Mouse (Mus musculus): Measurements from ENCODE around the gene Avpr1b. TPM values are rescaled to one million over a fixed set of nuclear protein-coding genes. Genes with fewer than 3 reads are reported as not detected.
"Not testable (repeated sequence)": the region's sequence is repeated elsewhere in the genome, so short reads cannot be mapped to it uniquely, and the experiment has no call there.

Gene Avpr1b
- not detected in 2 replicates for polyA plus RNA-seq (2012)

DNA sequence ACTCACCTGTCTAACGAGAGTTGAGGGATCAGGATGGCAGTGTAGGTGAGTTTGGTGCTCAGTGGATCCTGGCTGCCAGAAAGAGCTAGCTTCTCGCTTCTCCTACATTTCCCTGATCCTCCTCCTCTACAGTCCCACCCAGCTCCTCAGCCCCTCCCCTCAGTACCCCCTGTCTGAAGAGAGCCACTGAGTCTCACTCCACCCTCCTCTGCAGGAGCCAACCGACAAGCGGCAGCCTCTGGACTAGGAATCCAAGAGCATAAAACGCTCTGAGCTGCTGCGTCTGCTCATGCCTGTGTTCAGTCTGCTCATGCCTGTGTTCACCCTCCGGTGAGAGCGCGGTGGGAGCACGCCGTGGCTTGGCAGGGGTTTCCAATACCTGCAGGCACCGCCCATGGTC lies at the start of gene Avpr1b:
Gene Avpr1b, plus strand, starts transcription at position 335 of the 400 bp plus-strand sequence.
- H3K9me3 ChIP-seq (ENCODE audit: control insufficient read depth, low read length), result no peaks in the 10 kb centered on the region
- H3K4me3 ChIP-seq (replicated peaks), result no peak within 1 kb of the TSS
- TF ChIP-seq GATA1 (IDR thresholded peaks at IDR 0.05; ENCODE audit: low read length), result no peak
- no peak for TF ChIP-seq TAL1 (IDR thresholded peaks at IDR 0.05; ENCODE audit: low read length)
- H3K27me3 ChIP-seq (ENCODE audit: control insufficient read depth), result peaks cover 33% of the 10 kb centered on the region
- no peaks in the 10 kb centered on the region for H3K36me3 ChIP-seq (ENCODE audit: control insufficient read depth)
- no peaks in the 10 kb centered on the region for H3K4me1 ChIP-seq (ENCODE audit: control insufficient read depth)

- TF ChIP-seq GATA1 (IDR thresholded peaks at IDR 0.05; ENCODE audit: low read length) (no peak), TAL1 (IDR thresholded peaks at IDR 0.05; ENCODE audit: low read length) (no peak)
- no peaks in the 10 kb centered on the region for H3K36me3 ChIP-seq (ENCODE audit: control insufficient read depth)
- no peaks in the 10 kb centered on the region for H3K9me3 ChIP-seq (ENCODE audit: control insufficient read depth, low read length)
- H3K4me3 ChIP-seq (replicated peaks), result no peak overlapping the region
- H3K27me3 ChIP-seq (ENCODE audit: control insufficient read depth), result no peaks in the 10 kb centered on the region
- H3K4me1 ChIP-seq (ENCODE audit: control insufficient read depth), result no peaks in the 10 kb centered on the region
These were observed 47.1 kb upstream of the Avpr1b start for GRCm38 (mm10) chr1:131551956-131552355.

DNA sequence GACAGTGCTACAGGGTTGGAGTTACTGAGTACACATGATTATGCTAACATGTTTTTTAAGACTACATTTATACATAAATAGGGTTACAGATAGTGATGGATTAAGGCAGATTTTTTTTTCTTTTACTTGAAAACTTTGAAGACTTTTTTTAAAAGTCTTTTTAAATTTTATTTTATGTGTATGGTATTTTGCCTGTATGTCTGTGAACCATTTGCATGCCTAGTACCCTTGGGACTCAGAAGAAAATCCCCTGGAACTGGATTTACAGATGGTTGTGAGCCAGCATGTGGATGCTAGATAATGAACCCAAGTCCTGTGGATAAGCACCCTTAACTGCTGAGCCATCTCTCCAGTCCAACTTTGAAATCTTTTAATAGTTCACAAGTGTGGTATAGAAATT lies 45.6 kb upstream of the Avpr1b start:
- H3K4me1 ChIP-seq (ENCODE audit: control insufficient read depth), result no peaks in the 10 kb centered on the region
- no peaks in the 10 kb centered on the region for H3K9me3 ChIP-seq (ENCODE audit: control insufficient read depth, low read length)
- no peaks in the 10 kb centered on the region for H3K36me3 ChIP-seq (ENCODE audit: control insufficient read depth)
- H3K4me3 ChIP-seq (replicated peaks), result no peak overlapping the region
- no peaks in the 10 kb centered on the region for H3K27me3 ChIP-seq (ENCODE audit: control insufficient read depth)
- TF ChIP-seq TAL1 (IDR thresholded peaks at IDR 0.05; ENCODE audit: low read length) (no peak), GATA1 (IDR thresholded peaks at IDR 0.05; ENCODE audit: low read length) (no peak)

DNA sequence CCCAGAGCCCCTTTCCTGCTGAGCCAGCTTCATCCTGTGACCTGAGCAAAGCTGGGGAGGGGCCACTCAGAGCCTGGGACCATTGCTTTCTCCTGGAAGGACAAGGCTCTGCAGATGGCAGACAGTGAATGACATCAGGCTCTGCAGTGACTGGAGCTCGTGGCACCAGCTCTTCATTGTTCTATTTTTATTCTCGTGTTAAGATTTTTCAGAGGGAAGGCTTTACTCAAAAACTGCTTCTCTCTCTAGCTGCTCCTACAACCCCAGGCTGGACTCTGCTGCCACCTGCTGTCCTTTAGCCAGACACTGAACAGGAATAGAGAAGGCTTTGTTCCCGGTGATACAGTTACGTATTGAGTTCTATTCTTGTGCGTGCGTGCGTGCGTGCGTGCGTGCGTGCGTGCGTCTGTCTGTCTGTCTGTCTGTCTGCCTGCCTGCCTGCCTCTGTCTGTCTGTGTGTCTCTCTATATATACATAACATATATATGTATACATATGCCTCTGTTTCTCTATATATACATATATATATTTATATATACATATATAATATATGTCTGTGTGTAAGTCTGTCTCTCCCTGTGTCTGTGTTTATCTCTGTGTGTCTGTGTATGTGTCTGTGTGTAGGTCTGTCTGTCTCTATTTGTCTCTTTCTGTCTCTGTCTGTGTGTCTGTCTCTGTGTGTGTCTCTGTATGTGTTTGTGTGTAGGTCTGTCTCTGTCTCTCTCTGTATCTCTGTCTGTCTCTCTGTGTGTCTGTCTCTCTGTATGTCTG lies 43.8 kb upstream of the Avpr1b start:
- no peaks in the 10 kb centered on the region for H3K4me1 ChIP-seq (ENCODE audit: control insufficient read depth)
- TF ChIP-seq TAL1 (IDR thresholded peaks at IDR 0.05; ENCODE audit: low read length) (no peak), GATA1 (IDR thresholded peaks at IDR 0.05; ENCODE audit: low read length) (no peak)
- H3K9me3 ChIP-seq (ENCODE audit: control insufficient read depth, low read length), result no peaks in the 10 kb centered on the region
- no peak overlapping the region for H3K4me3 ChIP-seq (replicated peaks)
- no peaks in the 10 kb centered on the region for H3K27me3 ChIP-seq (ENCODE audit: control insufficient read depth)
- no peaks in the 10 kb centered on the region for H3K36me3 ChIP-seq (ENCODE audit: control insufficient read depth)

- H3K36me3 ChIP-seq (ENCODE audit: control insufficient read depth), result no peaks in the 10 kb centered on the region
- TF ChIP-seq GATA1 (IDR thresholded peaks at IDR 0.05; ENCODE audit: low read length) (no peak), TAL1 (IDR thresholded peaks at IDR 0.05; ENCODE audit: low read length) (no peak)
- H3K4me3 ChIP-seq (replicated peaks), result no peak overlapping the region
These were observed 38.5 kb upstream of the Avpr1b start for GRCm38 (mm10) chr1:131560500-131560899.

DNA sequence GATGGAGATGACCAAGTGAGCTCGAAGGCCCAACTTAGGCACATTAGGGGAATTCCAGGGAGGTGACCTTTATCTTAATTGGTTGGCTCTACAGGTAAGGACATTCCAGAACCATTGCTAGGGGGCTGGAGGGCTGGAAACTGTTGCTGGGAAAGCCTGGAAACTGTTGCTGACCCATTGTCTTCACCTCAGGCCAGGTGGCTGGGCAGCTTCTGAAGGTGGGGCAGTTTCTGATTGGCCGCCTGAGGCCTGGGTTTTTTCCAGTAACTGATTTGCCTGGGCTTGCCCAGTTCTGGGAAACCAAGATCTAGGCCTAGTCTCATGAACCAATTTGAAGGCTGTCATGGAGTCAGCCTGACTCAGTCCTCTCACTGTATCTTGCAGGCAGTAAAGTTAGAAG lies 37.0 kb upstream of the Avpr1b start:
- no peak for TF ChIP-seq TAL1 (IDR thresholded peaks at IDR 0.05; ENCODE audit: low read length)
- TF ChIP-seq GATA1 (IDR thresholded peaks at IDR 0.05; ENCODE audit: low read length), result no peak
- Histone ChIP-seq H3K27me3 (ENCODE audit: control insufficient read depth) (no peaks in the 10 kb centered on the region), H3K9me3 (ENCODE audit: control insufficient read depth, low read length) (no peaks in the 10 kb centered on the region), H3K4me3 (replicated peaks) (no peak overlapping the region), H3K36me3 (ENCODE audit: control insufficient read depth) (no peaks in the 10 kb centered on the region), H3K4me1 (ENCODE audit: control insufficient read depth) (no peaks in the 10 kb centered on the region)

More at GRCm38 (mm10) chr1:131560500-131560899, 38.5 kb upstream of the Avpr1b start:
- Histone ChIP-seq H3K27me3 (ENCODE audit: control insufficient read depth) (no peaks in the 10 kb centered on the region), H3K4me1 (ENCODE audit: control insufficient read depth) (no peaks in the 10 kb centered on the region), H3K9me3 (ENCODE audit: control insufficient read depth, low read length) (no peaks in the 10 kb centered on the region)

DNA sequence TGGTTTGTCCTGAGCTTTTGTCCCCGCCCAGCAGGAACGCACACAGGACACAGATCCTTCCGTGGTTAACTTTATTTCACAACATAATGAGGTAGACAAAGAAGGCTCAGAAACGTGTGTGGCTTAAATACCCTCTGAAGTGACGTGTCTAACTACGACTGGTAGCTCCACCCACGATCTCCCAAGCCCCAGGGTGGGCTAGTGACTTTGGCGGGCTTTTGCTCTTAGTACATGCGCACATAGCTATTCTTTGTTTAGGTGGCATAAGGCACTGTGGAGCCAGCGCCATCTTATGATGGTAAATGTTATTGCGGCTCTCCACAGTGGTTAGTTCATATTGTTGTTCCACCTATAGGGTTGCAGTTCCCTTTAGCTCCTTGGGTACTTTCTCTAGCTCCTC lies 33.0 kb upstream of the Avpr1b start:
- not testable (repeated sequence) for H3K36me3 ChIP-seq (ENCODE audit: control insufficient read depth); H3K9me3 ChIP-seq (ENCODE audit: control insufficient read depth, low read length); H3K27me3 ChIP-seq (ENCODE audit: control insufficient read depth); H3K4me1 ChIP-seq (ENCODE audit: control insufficient read depth); H3K4me3 ChIP-seq (replicated peaks)

GRCm38 (mm10) chr1:131569721-131570120 lies 29.3 kb upstream of the Avpr1b start:
- H3K9me3 ChIP-seq (ENCODE audit: control insufficient read depth, low read length), result no peaks in the 10 kb centered on the region
- H3K27me3 ChIP-seq (ENCODE audit: control insufficient read depth), result no peaks in the 10 kb centered on the region
- no peaks in the 10 kb centered on the region for H3K36me3 ChIP-seq (ENCODE audit: control insufficient read depth)
- no peak for TF ChIP-seq GATA1 (IDR thresholded peaks at IDR 0.05; ENCODE audit: low read length)
- no peak for TF ChIP-seq TAL1 (IDR thresholded peaks at IDR 0.05; ENCODE audit: low read length)
- no peak overlapping the region for H3K4me3 ChIP-seq (replicated peaks)
- H3K4me1 ChIP-seq (ENCODE audit: control insufficient read depth), result no peaks in the 10 kb centered on the region

DNA sequence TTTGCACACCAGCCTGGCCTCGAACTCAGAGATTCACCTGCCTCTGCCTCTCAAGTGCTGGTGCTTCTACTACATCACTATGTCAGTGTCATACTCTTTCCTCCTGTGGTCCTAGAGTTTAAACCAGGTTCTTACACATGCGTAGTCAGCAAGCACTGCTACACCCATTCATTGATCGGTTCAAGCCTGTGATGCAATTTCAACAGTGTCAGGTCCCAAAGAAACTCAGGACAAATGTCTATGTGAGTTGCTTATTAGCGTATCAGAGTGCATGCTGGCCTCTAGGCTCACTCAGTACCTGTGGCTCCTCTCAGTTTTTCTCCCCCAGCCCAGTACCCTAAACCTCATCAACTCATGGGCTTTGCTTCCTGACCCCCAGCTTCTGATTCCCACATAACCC lies 28.6 kb upstream of the Avpr1b start:
- Histone ChIP-seq H3K27me3 (ENCODE audit: control insufficient read depth) (no peaks in the 10 kb centered on the region), H3K36me3 (ENCODE audit: control insufficient read depth) (no peaks in the 10 kb centered on the region), H3K9me3 (ENCODE audit: control insufficient read depth, low read length) (no peaks in the 10 kb centered on the region), H3K4me3 (replicated peaks) (no peak overlapping the region), H3K4me1 (ENCODE audit: control insufficient read depth) (no peaks in the 10 kb centered on the region)
- TF ChIP-seq TAL1 (IDR thresholded peaks at IDR 0.05; ENCODE audit: low read length) (no peak), GATA1 (IDR thresholded peaks at IDR 0.05; ENCODE audit: low read length) (no peak)

GRCm38 (mm10) chr1:131573721-131574120 lies 25.3 kb upstream of the Avpr1b start:
- no peaks in the 10 kb centered on the region for H3K27me3 ChIP-seq (ENCODE audit: control insufficient read depth)
- H3K36me3 ChIP-seq (ENCODE audit: control insufficient read depth), result no peaks in the 10 kb centered on the region
- no peaks in the 10 kb centered on the region for H3K9me3 ChIP-seq (ENCODE audit: control insufficient read depth, low read length)
- TF ChIP-seq GATA1 (IDR thresholded peaks at IDR 0.05; ENCODE audit: low read length) (no peak), TAL1 (IDR thresholded peaks at IDR 0.05; ENCODE audit: low read length) (no peak)
- no peak overlapping the region for H3K4me3 ChIP-seq (replicated peaks)
- no peaks in the 10 kb centered on the region for H3K4me1 ChIP-seq (ENCODE audit: control insufficient read depth)
